Mouse (Mus musculus): ENCODE measurements around the gene Osbpl10.

- TF ChIP-seq CTCF (IDR thresholded peaks at IDR 0.05; ENCODE audit: extremely low read depth, insufficient read length, insufficient replicate concordance, low read depth, low read length) (no peak), POLR2A (IDR thresholded peaks at IDR 0.05; ENCODE audit: low read depth, low read length) (no peak)
Measured at GRCm38 (mm10) chr9:115273095-115273649, 294.8 kb downstream of the Osbpl10 start.

Data from small intestine, adult 2 months (tissue).